Mouse (Mus musculus) ES-E14 (cell line): Measurements from ENCODE around the gene 4930407I10Rik. TPM values are rescaled to one million over a fixed set of nuclear protein-coding genes. Genes with fewer than 3 reads are reported as not detected.

Experiments
- DNase-seq: peaks from one replicate; pipeline ENCODE4 v3.0.0-alpha.2; 2013; ENCODE audit warnings: low read depth, low spot score
- H3K27ac ChIP-seq: 2 replicates; pipeline ENCODE4 v1.5.1; 2012; ENCODE audit warnings: low read depth, mild to moderate bottlenecking, low read length, moderate library complexity, mixed read lengths; ENCODE audit not compliant: poor library complexity, insufficient read depth, severe bottlenecking
- H3K36me3 ChIP-seq: 2 replicates; pipeline ENCODE4 v1.6.1; 2012; ENCODE audit warnings: mild to moderate bottlenecking, low read length, moderate library complexity, mixed read lengths; ENCODE audit not compliant: control insufficient read depth, poor library complexity, insufficient read depth, severe bottlenecking
- H3K4me1 ChIP-seq, 2 experiments: fragments of 150-350 bp in 1 of 2; sonication (generic) in 1 of 2; 2 replicates each; pipeline ENCODE4 v1.6.1; 2012; ENCODE audit warnings: low read length in 2 of 2, mild to moderate bottlenecking in 1 of 2, mixed read lengths in 1 of 2; ENCODE audit not compliant: control insufficient read depth in 2 of 2, insufficient read depth in 2 of 2, poor library complexity in 1 of 2
- H3K4me3 ChIP-seq, 2 experiments: fragments of 150-350 bp in 1 of 2; sonication (generic) in 1 of 2; 2 replicates each; pipeline ENCODE4 v1.5.1; 2012; ENCODE audit warnings: low read length in 2 of 2, low read depth in 1 of 2, mild to moderate bottlenecking in 1 of 2, mixed read lengths in 1 of 2; ENCODE audit not compliant: insufficient read depth in 1 of 2, poor library complexity in 1 of 2, severe bottlenecking in 1 of 2
- H3K9ac ChIP-seq: 2 replicates; pipeline ENCODE4 v1.6.1; 2012; ENCODE audit warnings: low read depth, mild to moderate bottlenecking, low read length, mixed read lengths; ENCODE audit not compliant: poor library complexity, insufficient read depth, severe bottlenecking
- H3K9me3 ChIP-seq: fragments of 150-350 bp; sonication (generic); 2 replicates; pipeline ENCODE4 v1.6.1; 2012; ENCODE audit warnings: low read depth, mild to moderate bottlenecking, low read length; ENCODE audit not compliant: control insufficient read depth, insufficient read depth
- CHD2 ChIP-seq: IDR thresholded peaks from 2 replicates; pipeline ENCODE4 v1.6.1; 2014; ENCODE audit warnings: mild to moderate bottlenecking, low read depth, low read length, inconsistent platforms
- HCFC1 ChIP-seq: IDR thresholded peaks from 2 replicates; pipeline ENCODE4 v1.6.1; 2012; ENCODE audit warnings: low read length, inconsistent platforms, borderline replicate concordance; ENCODE audit not compliant: insufficient read depth
- MAFK ChIP-seq: IDR thresholded peaks from 2 replicates; pipeline ENCODE4 v1.6.1; 2014; ENCODE audit warnings: mild to moderate bottlenecking, low read depth, low read length, inconsistent platforms; ENCODE audit not compliant: insufficient read depth
- ZC3H11A ChIP-seq: IDR thresholded peaks from 2 replicates; pipeline ENCODE4 v1.6.1; 2012; ENCODE audit warnings: low read depth, mild to moderate bottlenecking, inconsistent platforms, low read length, borderline replicate concordance
- ZNF384 ChIP-seq: IDR thresholded peaks from 2 replicates; pipeline ENCODE4 v1.6.1; 2012; ENCODE audit warnings: low read depth, low read length, inconsistent platforms
- in situ Hi-C, 2 experiments: fragments of 600-800 bp; cut with MboI; formaldehyde crosslinking; loops; one replicate each; pipeline ENCODE4 v1.15.1; 2025; ENCODE audit warnings: low sequenced_read_pairs in 2 of 2, inconsistent platforms in 1 of 2; ENCODE audit not compliant: unreplicated experiment in 2 of 2
- total RNA-seq: library from RNA; depleted of rRNA; stranded (reverse); fragments of 300-350 nt; gene quantifications from 2 replicates; pipeline ENCODE4 v1.2.3, GENCODE M21; 2012

The 4930407I10Rik gene
- total RNA-seq, 1 experiment = not detected

DNA sequence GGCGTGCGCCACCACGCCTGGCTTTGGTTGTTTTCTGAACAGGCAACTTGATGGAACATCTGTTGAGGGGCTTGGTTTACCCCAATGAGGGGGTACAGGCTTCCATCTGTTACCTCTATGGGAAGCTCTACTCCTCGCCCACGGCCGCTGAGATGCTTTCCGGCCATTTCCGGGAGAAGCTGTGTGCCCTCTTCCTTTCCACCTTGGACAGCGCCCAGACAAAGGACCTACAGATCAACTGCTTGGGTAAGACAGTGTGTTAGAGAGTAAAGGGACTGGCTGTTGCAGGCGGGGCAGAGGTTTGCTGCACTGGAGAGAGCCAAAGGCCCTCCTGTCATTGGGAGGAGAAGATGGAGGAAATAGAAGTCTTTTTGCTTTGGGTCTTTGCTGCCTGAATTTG is 20.9 kb downstream of the 4930407I10Rik start:
- in situ Hi-C loops = no loop called here
- peak; percentile 56 for DNase-seq
- no peak overlapping the region for H3K4me3 ChIP-seq
- H3K9me3 ChIP-seq = no peaks in the 10 kb centered on the region; the same call in 1 of the 2 replicates
- TF ChIP-seq HCFC1 = no peak
- TF ChIP-seq ZC3H11A = no peak
- no peak for TF ChIP-seq MAFK
- no peak for TF ChIP-seq CHD2
- no peak for TF ChIP-seq ZNF384
- no peak overlapping the region for H3K27ac ChIP-seq
- no peaks in the 10 kb centered on the region; a peak in 1 of 4 replicates for H3K4me1 ChIP-seq
- H3K36me3 ChIP-seq = no peaks in the 10 kb centered on the region
- H3K9ac ChIP-seq = no peak overlapping the region

DNA sequence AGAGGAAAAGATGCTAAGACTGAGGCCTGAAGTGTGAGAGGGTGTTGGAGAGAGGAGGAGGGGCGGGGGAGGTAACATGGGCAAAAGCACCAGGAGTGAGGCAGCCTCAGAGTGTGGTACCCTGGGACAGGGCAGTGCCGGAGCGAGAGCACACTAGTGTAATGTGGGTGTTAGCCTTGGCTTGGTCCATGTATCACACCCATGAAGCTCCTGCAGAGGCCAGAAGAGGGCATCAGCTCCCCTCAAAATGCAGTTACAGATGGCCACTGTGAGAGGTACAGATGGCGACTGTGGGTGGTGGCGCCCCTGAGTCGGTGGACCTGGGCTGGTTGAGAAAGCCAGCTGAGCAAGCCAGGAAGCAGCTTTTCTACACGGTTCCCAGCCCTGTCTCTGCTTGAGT is 22.2 kb downstream of the 4930407I10Rik start:
- H3K36me3 ChIP-seq = no peaks in the 10 kb centered on the region
- no peak for DNase-seq
- no peak overlapping the region for H3K27ac ChIP-seq
- TF ChIP-seq HCFC1 (no peak), ZNF384 (no peak), MAFK (no peak), ZC3H11A (no peak)
- no peaks in the 10 kb centered on the region; a peak in 1 of 4 replicates for H3K4me1 ChIP-seq
- in situ Hi-C loops = no loop called here
- no peak overlapping the region for H3K9ac ChIP-seq
- no peak overlapping the region for H3K4me3 ChIP-seq
- no peaks in the 10 kb centered on the region; the same call in 1 of the 2 replicates for H3K9me3 ChIP-seq

DNA sequence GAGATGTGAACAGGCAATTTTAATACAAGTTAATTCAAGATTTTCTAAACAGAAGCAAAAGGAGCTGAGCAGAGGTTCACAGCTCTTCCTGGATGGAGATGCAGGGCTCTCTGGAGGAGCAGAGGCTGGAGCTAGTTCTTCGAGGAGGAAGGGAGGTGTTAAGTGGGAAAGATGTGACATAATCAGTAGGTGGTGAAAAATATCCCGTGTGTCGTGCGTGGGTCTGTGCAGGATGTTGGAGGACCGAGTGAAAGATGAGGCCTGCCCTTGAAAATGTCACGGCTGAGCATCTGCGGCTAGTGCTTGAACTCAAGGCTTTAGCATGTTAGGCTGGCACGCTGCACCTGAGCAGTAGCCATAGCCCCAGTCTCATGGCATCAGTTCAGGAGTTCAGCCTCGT is 26.7 kb downstream of the 4930407I10Rik start:
- DNase-seq = no peak
- H3K4me1 ChIP-seq = no peaks in the 10 kb centered on the region; a peak in 1 of 4 replicates
- H3K4me3 ChIP-seq = no peak overlapping the region
- TF ChIP-seq HCFC1 (no peak), MAFK (no peak), ZNF384 (no peak), CHD2 (no peak), ZC3H11A (no peak)
- no peaks in the 10 kb centered on the region; the same call in 1 of the 2 replicates for H3K9me3 ChIP-seq
- H3K36me3 ChIP-seq = no peaks in the 10 kb centered on the region
- no peak overlapping the region for H3K27ac ChIP-seq
- in situ Hi-C loops = no loop called here
- no peak overlapping the region for H3K9ac ChIP-seq

DNA sequence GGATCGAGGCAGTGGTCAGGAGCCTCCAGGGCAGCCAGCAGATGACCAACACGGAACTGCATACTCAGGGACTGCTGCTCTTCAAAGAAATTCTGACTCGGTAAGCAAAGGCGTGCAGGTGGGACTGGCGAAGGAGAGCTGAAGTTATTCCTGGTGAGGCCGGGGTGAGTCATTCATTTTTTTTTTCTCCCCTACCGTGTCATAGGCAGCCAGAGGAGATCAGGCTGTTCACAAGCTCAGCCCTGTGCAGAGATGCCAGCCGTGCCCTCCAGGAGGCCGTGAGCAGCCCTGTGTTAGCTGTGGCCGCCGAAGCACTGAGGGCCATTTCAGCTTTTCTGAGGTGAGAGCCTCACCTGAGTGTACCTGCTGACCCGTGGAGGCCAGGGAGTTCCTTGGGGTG is 27.2 kb downstream of the 4930407I10Rik start:
- Histone ChIP-seq H3K9ac (no peak overlapping the region), H3K36me3 (no peaks in the 10 kb centered on the region), H3K9me3 (no peaks in the 10 kb centered on the region; the same call in 1 of the 2 replicates), H3K4me1 (no peaks in the 10 kb centered on the region; a peak in 1 of 4 replicates), H3K4me3 (no peak overlapping the region), H3K27ac (no peak overlapping the region)
- TF ChIP-seq HCFC1 = no peak
- no peak for TF ChIP-seq ZC3H11A
- no peak for TF ChIP-seq MAFK
- TF ChIP-seq CHD2 = no peak
- no peak for TF ChIP-seq ZNF384
- no peak for DNase-seq
- in situ Hi-C loops = no loop called here

DNA sequence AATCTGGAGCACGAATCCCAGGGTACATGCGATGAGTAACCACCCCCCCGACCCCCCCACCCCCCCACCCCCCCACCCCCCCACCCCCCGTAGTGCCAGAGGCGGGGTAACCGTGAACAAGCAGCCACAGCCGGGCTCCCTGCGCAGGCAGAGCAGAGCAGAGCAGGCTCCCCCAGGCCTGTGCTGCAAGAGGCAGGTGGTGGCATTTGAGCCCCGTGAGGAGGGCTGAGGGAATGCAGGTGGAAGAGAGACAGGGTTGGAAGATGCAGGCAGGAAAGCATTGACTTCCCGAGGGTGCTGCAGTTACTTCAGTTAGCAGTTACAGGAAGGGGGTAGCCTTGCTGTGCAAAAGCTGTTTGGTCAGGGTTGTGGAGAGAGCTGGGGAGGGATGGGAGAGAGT is 28.3 kb downstream of the 4930407I10Rik start:
- TF ChIP-seq ZC3H11A (no peak), ZNF384 (no peak), HCFC1 (no peak), CHD2 (no peak), MAFK (no peak)
- H3K4me1 ChIP-seq = no peaks in the 10 kb centered on the region; a peak in 1 of 4 replicates
- no peaks in the 10 kb centered on the region for H3K9me3 ChIP-seq
- H3K4me3 ChIP-seq = no peak overlapping the region
- DNase-seq = peak; percentile 27
- no peaks in the 10 kb centered on the region for H3K36me3 ChIP-seq
- in situ Hi-C loops = no loop called here
- H3K27ac ChIP-seq = no peak overlapping the region
- H3K9ac ChIP-seq = no peak overlapping the region
